Mouse (Mus musculus) natural killer cell, adult 2 months (primary cell): Measurements from ENCODE around the gene Gpr89.

Experiments used
- DNase-seq, 2 experiments: peaks; one replicate each; pipeline ENCODE4 v3.0.0; 2022; ENCODE audit warnings: low spot score in 2 of 2

Gene Gpr89

DNA sequence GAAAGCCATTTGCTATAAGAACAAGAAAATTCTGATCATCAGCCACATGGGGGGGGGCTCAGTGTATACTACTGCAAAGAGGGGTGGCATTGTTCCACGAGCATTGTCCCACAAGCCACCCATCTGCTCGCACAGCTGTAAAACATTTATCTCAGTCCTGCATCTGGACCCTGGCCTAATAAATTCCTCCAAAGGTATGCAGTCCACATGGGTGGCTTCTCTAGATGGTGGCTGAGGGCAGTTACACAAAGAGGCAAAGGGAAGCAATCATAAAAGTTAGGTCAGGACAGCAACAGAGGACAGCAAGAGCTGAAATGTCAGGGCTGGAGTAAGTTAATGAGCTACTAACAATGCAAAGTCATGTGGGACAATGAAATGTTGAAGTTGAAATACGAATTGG is 81.4 kb downstream of the Gpr89 start:
- DNase-seq, result no peak

GRCm38 (mm10) chr3:96821581-96821980 is 83.6 kb downstream of the Gpr89 start:
- no peak for DNase-seq

GRCm38 (mm10) chr3:96820116-96820915 is 84.8 kb downstream of the Gpr89 start:
- DNase-seq, result no peak
